Mouse (Mus musculus): Measurements from ENCODE around the gene Gm20388. TPM values are rescaled to one million over a fixed set of nuclear protein-coding genes. Genes with fewer than 3 reads are reported as not detected.

The Gm20388 gene
- polyA plus RNA-seq, 1 experiment from 2014 or later: 7.4 TPM

GRCm38 (mm10) chr8:122605367-122605766 is 2694.7 kb downstream of the Gm20388 start:
- H3K4me2 ChIP-seq: no peak overlapping the region
- WGBS: 69% methylated on average over 4 of the region's 4 CpGs

GRCm38 (mm10) chr8:122606810-122607209 is 2696.2 kb downstream of the Gm20388 start:
- WGBS: 82% methylated on average over 11 of the region's 12 CpGs
- Histone ChIP-seq H3K27me3 (no peaks in the 10 kb centered on the region), H3K36me3 (peaks cover 6% of the 10 kb centered on the region; the same call in 1 of the 2 replicates), H3K27ac (no peak overlapping the region), H3K4me3 (replicated peaks) (no peak overlapping the region), H3K4me2 (no peak overlapping the region), H3K4me1 (peaks cover 14% of the 10 kb centered on the region), H3K9ac (no peak overlapping the region), H3K9me3 (replicated peaks) (no peaks in the 10 kb centered on the region)
- no peak for ATAC-seq (replicated peaks; ENCODE audit: low FRiP score)

More at GRCm38 (mm10) chr8:122605367-122605766, 2694.7 kb downstream of the Gm20388 start:
- peaks cover 8% of the 10 kb centered on the region for H3K4me1 ChIP-seq
- H3K4me3 ChIP-seq (replicated peaks): no peak overlapping the region
- H3K27me3 ChIP-seq: no peaks in the 10 kb centered on the region
- peaks cover 7% of the 10 kb centered on the region; the same call in 1 of the 2 replicates for H3K36me3 ChIP-seq
- H3K27ac ChIP-seq: no peak overlapping the region
- no peak for ATAC-seq (replicated peaks; ENCODE audit: low FRiP score)
- H3K9me3 ChIP-seq (replicated peaks): no peaks in the 10 kb centered on the region
- no peak overlapping the region for H3K9ac ChIP-seq

GRCm38 (mm10) chr8:122610209-122610608 is 2699.6 kb downstream of the Gm20388 start:
- peak overlapping the region; percentile 77 for H3K4me3 ChIP-seq (replicated peaks)
- H3K9ac ChIP-seq: no peak overlapping the region
- no peak for ATAC-seq (replicated peaks; ENCODE audit: low FRiP score)
- H3K4me1 ChIP-seq: peaks cover 24% of the 10 kb centered on the region
- H3K27ac ChIP-seq: peak overlapping the region; percentile 75; the same call in 1 of the 2 replicates
- no peaks in the 10 kb centered on the region for H3K9me3 ChIP-seq (replicated peaks)
- peaks cover 10% of the 10 kb centered on the region; the same call in 1 of the 2 replicates for H3K36me3 ChIP-seq
- WGBS: 57% methylated on average over 4 of the region's 4 CpGs
- H3K27me3 ChIP-seq: no peaks in the 10 kb centered on the region
- H3K4me2 ChIP-seq: peak overlapping the region; percentile 83

GRCm38 (mm10) chr8:122610612-122611277 is 2700.1 kb downstream of the Gm20388 start:
- H3K9ac ChIP-seq: peak overlapping the region; percentile 53
- ATAC-seq (replicated peaks; ENCODE audit: low FRiP score): peak; percentile 66
- WGBS: 2% methylated on average over 20 of the region's 20 CpGs

GRCm38 (mm10) chr8:122611295-122612133 is 2700.9 kb downstream of the Gm20388 start, which contains the start of the genes Galns and Trappc2l:
Gene Galns, minus strand, starts transcription at chr8:122611463.
Gene Trappc2l, plus strand, starts transcription at chr8:122611640.
- peak within 1 kb of the TSS; percentile 58 for H3K9ac ChIP-seq
- H3K4me2 ChIP-seq: peak within 1 kb of the TSS; percentile 83
- under 1% methylated on average over 56 of the region's 57 CpGs for WGBS
- H3K27me3 ChIP-seq: no peaks in the 10 kb centered on the region
- H3K4me1 ChIP-seq: peaks cover 29% of the 10 kb centered on the region
- H3K9me3 ChIP-seq (replicated peaks): no peaks in the 10 kb centered on the region
- peak within 1 kb of the TSS; percentile 90 for H3K27ac ChIP-seq
- peaks cover 12% of the 10 kb centered on the region; the same call in 1 of the 2 replicates for H3K36me3 ChIP-seq
- peak within 1 kb of the TSS; percentile 77 for H3K4me3 ChIP-seq (replicated peaks)
- ATAC-seq (replicated peaks; ENCODE audit: low FRiP score): peak; percentile 97

More at GRCm38 (mm10) chr8:122610612-122611277, 2700.1 kb downstream of the Gm20388 start:
- Histone ChIP-seq H3K27me3 (no peaks in the 10 kb centered on the region), H3K4me1 (peaks cover 25% of the 10 kb centered on the region), H3K27ac (peak overlapping the region; percentile 90), H3K36me3 (peaks cover 12% of the 10 kb centered on the region; the same call in 1 of the 2 replicates), H3K4me2 (peak overlapping the region; percentile 83), H3K4me3 (replicated peaks) (peak overlapping the region; percentile 77), H3K9me3 (replicated peaks) (no peaks in the 10 kb centered on the region)

- Histone ChIP-seq H3K4me2 (no peak overlapping the region), H3K4me3 (replicated peaks) (no peak overlapping the region), H3K9me3 (replicated peaks) (no peaks in the 10 kb centered on the region), H3K27me3 (no peaks in the 10 kb centered on the region), H3K4me1 (peaks cover 42% of the 10 kb centered on the region), H3K27ac (no peak overlapping the region), H3K9ac (no peak overlapping the region), H3K36me3 (peaks cover 12% of the 10 kb centered on the region; the same call in 1 of the 2 replicates)
- no peak for ATAC-seq (replicated peaks; ENCODE audit: low FRiP score)
- 63% methylated on average over 9 of the region's 9 CpGs for WGBS
These were observed 2705.7 kb downstream of the Gm20388 start for GRCm38 (mm10) chr8:122616181-122616905.

- H3K9me3 ChIP-seq (replicated peaks): no peaks in the 10 kb centered on the region
- ATAC-seq (replicated peaks; ENCODE audit: low FRiP score): no peak; the same call in 1 of the 2 replicates
- H3K9ac ChIP-seq: no peak overlapping the region
- peaks cover 12% of the 10 kb centered on the region; the same call in 1 of the 2 replicates for H3K36me3 ChIP-seq
- H3K4me3 ChIP-seq (replicated peaks): no peak overlapping the region
- H3K4me2 ChIP-seq: no peak overlapping the region
- 39% methylated on average over 5 of the region's 7 CpGs for WGBS
- H3K27me3 ChIP-seq: no peaks in the 10 kb centered on the region
- H3K4me1 ChIP-seq: peaks cover 35% of the 10 kb centered on the region
- H3K27ac ChIP-seq: peak overlapping the region; percentile 37; the same call in 1 of the 2 replicates
These were observed 2707.4 kb downstream of the Gm20388 start for GRCm38 (mm10) chr8:122617947-122618546.

GRCm38 (mm10) chr8:122618660-122619378 is 2708.2 kb downstream of the Gm20388 start:
- H3K4me3 ChIP-seq (replicated peaks): no peak overlapping the region
- peaks cover 12% of the 10 kb centered on the region; the same call in 1 of the 2 replicates for H3K36me3 ChIP-seq
- H3K27ac ChIP-seq: no peak overlapping the region
- H3K4me1 ChIP-seq: peaks cover 35% of the 10 kb centered on the region
- H3K9ac ChIP-seq: no peak overlapping the region
- no peak overlapping the region for H3K4me2 ChIP-seq
- no peaks in the 10 kb centered on the region for H3K27me3 ChIP-seq
- ATAC-seq (replicated peaks; ENCODE audit: low FRiP score): no peak
- WGBS: 68% methylated on average over 6 of the region's 6 CpGs
- no peaks in the 10 kb centered on the region for H3K9me3 ChIP-seq (replicated peaks)

GRCm38 (mm10) chr8:122620446-122620845 is 2709.8 kb downstream of the Gm20388 start:
- H3K9ac ChIP-seq: no peak overlapping the region
- ATAC-seq (replicated peaks; ENCODE audit: low FRiP score): no peak
- WGBS: 25% methylated on average over 5 of the region's 5 CpGs
- H3K4me3 ChIP-seq (replicated peaks): no peak overlapping the region
- H3K9me3 ChIP-seq (replicated peaks): no peaks in the 10 kb centered on the region
- H3K36me3 ChIP-seq: peaks cover under 1% of the 10 kb centered on the region; the same call in 1 of the 2 replicates
- H3K27ac ChIP-seq: no peak overlapping the region
- no peak overlapping the region for H3K4me2 ChIP-seq
- H3K4me1 ChIP-seq: peaks cover 35% of the 10 kb centered on the region
- no peaks in the 10 kb centered on the region for H3K27me3 ChIP-seq

GRCm38 (mm10) chr8:122622727-122623126 is 2712.1 kb downstream of the Gm20388 start, which contains the start of gene Pabpn1l:
Gene Pabpn1l, minus strand, starts transcription at chr8:122622739.
- 76% methylated on average over 6 of the region's 6 CpGs for WGBS
- Histone ChIP-seq H3K36me3 (no peaks in the 10 kb centered on the region), H3K4me1 (peaks cover 30% of the 10 kb centered on the region), H3K9ac (no peak within 1 kb of the TSS), H3K9me3 (replicated peaks) (no peaks in the 10 kb centered on the region), H3K4me2 (no peak within 1 kb of the TSS), H3K27me3 (no peaks in the 10 kb centered on the region), H3K27ac (peak within 1 kb of the TSS; percentile 41; the same call in 1 of the 2 replicates), H3K4me3 (replicated peaks) (no peak within 1 kb of the TSS)
- no peak for ATAC-seq (replicated peaks; ENCODE audit: low FRiP score)
